ENCODE assay signal across 26 mouse cellular contexts in the genomic region with DNA sequence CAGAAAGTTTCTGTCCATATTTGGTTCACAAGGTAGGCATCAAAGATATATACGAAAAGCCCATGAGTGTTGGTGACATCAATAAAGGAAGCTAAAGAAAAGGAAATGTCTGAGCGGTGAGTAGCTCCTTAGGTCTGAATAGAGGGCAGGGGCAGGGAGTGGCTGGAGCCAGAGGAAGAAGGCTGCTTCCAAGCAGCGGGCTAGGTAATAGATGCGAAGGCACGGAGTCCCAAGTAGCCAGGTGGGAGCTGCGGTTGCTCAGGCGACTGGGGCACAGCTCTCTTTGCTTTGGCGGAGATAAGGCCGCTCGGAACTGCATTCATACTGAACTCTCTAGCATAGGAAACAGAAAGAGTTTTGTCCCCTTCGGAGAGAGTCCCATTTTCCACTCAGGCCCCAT.
DNase-seq lines count a peak whose midpoint lies in the region; ATAC-seq and TF ChIP-seq lines count a peak whose summit lies in the region.
"Had no signal": no experiment of that assay in that cellular context is flagged by ENCODE, and none has a peak within 500 bp of the region (broad histone marks: within the 10 kb centered on the region; RNA-seq: fewer than 3 reads in every experiment).

No protein-coding gene starts in this region.

- peaks cover 3% of the 10 kb centered on the region; the same call in 1 of the 2 replicates for H3K9me3 ChIP-seq in kidney, embryonic 16.5 days (ENCODE audit: low read length)
- no peaks in the 10 kb centered on the region for H3K9me3 ChIP-seq in ES-E14 (ENCODE audit: control insufficient read depth, insufficient read depth, low read depth, low read length)
- no peaks in the 10 kb centered on the region for H3K9me3 ChIP-seq in stomach, embryonic 15.5 days
- H3K9me3 ChIP-seq: embryonic facial prominence, embryonic 13.5 days; forebrain, embryonic 13.5 days; midbrain, embryonic 13.5 days; neural tube, embryonic 12.5 days had no signal

- H3K4me2 ChIP-seq in kidney, embryonic 16.5 days (replicated peaks; ENCODE audit: low read depth, low read length), result no peak overlapping the region
- H3K4me2 ChIP-seq in stomach, embryonic 15.5 days, result peak overlapping the region; percentile 10; the same call in 1 of the 2 replicates
- H3K4me2 ChIP-seq: embryonic facial prominence, embryonic 13.5 days; forebrain, embryonic 13.5 days; heart, embryonic 11.5 days; limb, embryonic 12.5 days; midbrain, embryonic 13.5 days; neural tube, embryonic 12.5 days had no signal

- no peak overlapping the region for H3K9ac ChIP-seq in kidney, embryonic 16.5 days (replicated peaks; ENCODE audit: low read length)
- H3K9ac ChIP-seq in ES-E14 (ENCODE audit: insufficient read depth, low read depth, low read length, poor library complexity, severe bottlenecking), result no peak overlapping the region
- H3K9ac ChIP-seq in stomach, embryonic 15.5 days, result no peak overlapping the region
- H3K9ac ChIP-seq: embryonic facial prominence, embryonic 13.5 days; forebrain, embryonic 13.5 days; limb, embryonic 12.5 days; liver, embryonic 14.5 days; midbrain, embryonic 13.5 days; neural tube, embryonic 12.5 days had no signal

- H3K36me3 ChIP-seq in kidney, embryonic 16.5 days (ENCODE audit: insufficient read depth, low read length), result 0 out of 2 replicates have a peak, but pooled peaks cover 2% of the 10 kb centered on the region
- H3K36me3 ChIP-seq in kidney, adult 2 months (ENCODE audit: control insufficient read depth, insufficient read depth, low read length), result no peaks in the 10 kb centered on the region
- no peaks in the 10 kb centered on the region for H3K36me3 ChIP-seq in ES-E14 (ENCODE audit: control insufficient read depth, insufficient read depth, low read length, poor library complexity, severe bottlenecking)
- no peaks in the 10 kb centered on the region for H3K36me3 ChIP-seq in stomach, embryonic 15.5 days
- H3K36me3 ChIP-seq: embryonic facial prominence, embryonic 13.5 days; hindbrain, embryonic 10.5 days; limb, embryonic 12.5 days; midbrain, embryonic 13.5 days; neural tube, embryonic 12.5 days had no signal

- in situ Hi-C loops in ES-E14 (cut with MboI; ENCODE audit: low sequenced_read_pairs in 2 of 2, unreplicated experiment in 2 of 2), result no loop called here

- peak; percentile 79; the same call in 1 of the 2 replicates for ATAC-seq in kidney, embryonic 16.5 days (ENCODE audit: low FRiP score, low TSS enrichment)
- 0 out of 2 replicates have a peak, but pooled peaks have one; percentile 43 for ATAC-seq in stomach, embryonic 15.5 days (ENCODE audit: insufficient read depth, low FRiP score, low read depth)
- no peak for ATAC-seq in granulocyte monocyte progenitor cell, adult 5-6 weeks (replicated peaks; ENCODE audit: poor library complexity, severe bottlenecking)
- ATAC-seq in megakaryocyte progenitor cell, adult 5-6 weeks (replicated peaks; ENCODE audit: poor library complexity), result no peak
- ATAC-seq: forebrain, embryonic 13.5 days; intestine, postnatal 0 days; midbrain, embryonic 13.5 days had no signal

- 0 out of 2 replicates have a peak, but pooled peaks cover 3% of the 10 kb centered on the region for H3K4me1 ChIP-seq in kidney, embryonic 16.5 days (ENCODE audit: insufficient read depth, low read length)
- H3K4me1 ChIP-seq in kidney, adult 2 months (ENCODE audit: control insufficient read depth, insufficient read depth, low read length), result no peaks in the 10 kb centered on the region
- H3K4me1 ChIP-seq in ES-E14 (ENCODE audit: control insufficient read depth in 2 of 2, insufficient read depth in 2 of 2, low read length in 2 of 2, poor library complexity in 1 of 2), result no peaks in the 10 kb centered on the region
- no peaks in the 10 kb centered on the region for H3K4me1 ChIP-seq in stomach, embryonic 15.5 days
- H3K4me1 ChIP-seq: embryonic facial prominence, embryonic 13.5 days; megakaryocyte, embryonic 14.5 days had no signal

- no peak for TF ChIP-seq CTCF in kidney, adult 2 months (conservative IDR thresholded peaks at IDR 0.05; ENCODE audit: insufficient read depth, insufficient read length, low read depth, low read length)

- no peak overlapping the region for H3K27ac ChIP-seq in kidney, embryonic 16.5 days (ENCODE audit: low read length)
- no peak overlapping the region for H3K27ac ChIP-seq in kidney, adult 2 months (ENCODE audit: insufficient read depth, low read depth, low read length)
- no peak overlapping the region for H3K27ac ChIP-seq in ES-E14 (ENCODE audit: insufficient read depth, low read depth, low read length, poor library complexity, severe bottlenecking)
- H3K27ac ChIP-seq in stomach, embryonic 15.5 days, result no peak overlapping the region
- H3K27ac ChIP-seq: embryonic facial prominence, embryonic 13.5 days; forebrain, embryonic 13.5 days; hindbrain, embryonic 10.5 days; layer of hippocampus, adult 2 months; limb, embryonic 12.5 days; liver, embryonic 14.5 days; midbrain, embryonic 13.5 days; neural tube, embryonic 12.5 days had no signal

- H3K4me3 ChIP-seq in kidney, embryonic 16.5 days (ENCODE audit: low read length), result no peak overlapping the region
- H3K4me3 ChIP-seq in kidney, adult 2 months (ENCODE audit: insufficient read depth, low read depth, low read length), result no peak overlapping the region
- H3K4me3 ChIP-seq in ES-E14 (ENCODE audit: insufficient read depth in 1 of 2, low read depth in 1 of 2, low read length in 2 of 2, poor library complexity in 1 of 2, severe bottlenecking in 1 of 2), result no peak overlapping the region
- no peak overlapping the region for H3K4me3 ChIP-seq in stomach, embryonic 15.5 days (replicated peaks)
- H3K4me3 ChIP-seq: embryonic facial prominence, embryonic 13.5 days; forebrain, embryonic 13.5 days; hindbrain, embryonic 10.5 days; layer of hippocampus, adult 2 months; limb, embryonic 12.5 days; megakaryocyte, embryonic 14.5 days; midbrain, embryonic 13.5 days; neural tube, embryonic 12.5 days had no signal

- 66% methylated on average over 11 of the region's 11 CpGs for WGBS in kidney, embryonic 16.5 days
- 67% methylated on average over 11 of the region's 11 CpGs for WGBS in kidney, adult 2 months
- WGBS in stomach, embryonic 15.5 days, result 56% methylated on average over 11 of the region's 11 CpGs

- no peak for DNase-seq in kidney, adult 2 months
- DNase-seq in ES-CJ7 (ENCODE audit: low read depth, low spot score), result peak; percentile 4
- DNase-seq in ES-E14 (ENCODE audit: low read depth, low spot score), result peak; percentile 4
- DNase-seq: adrenal gland, postnatal 36 days; cerebellum, adult 11-12 months; cerebellum, postnatal 10 days; kidney, postnatal 25 days; layer of hippocampus, postnatal 36 days; lung, postnatal 14 days; right cerebral cortex, postnatal 14 days; thymus, postnatal 14 days had no signal

- H3K27me3 ChIP-seq in kidney, embryonic 16.5 days (ENCODE audit: insufficient read depth, low read length), result no peaks in the 10 kb centered on the region
- H3K27me3 ChIP-seq in kidney, adult 2 months (replicated peaks; ENCODE audit: control insufficient read depth, insufficient read depth, low read length), result no peaks in the 10 kb centered on the region
- no peaks in the 10 kb centered on the region for H3K27me3 ChIP-seq in stomach, embryonic 15.5 days (replicated peaks)
- H3K27me3 ChIP-seq: embryonic facial prominence, embryonic 13.5 days; forebrain, embryonic 13.5 days; limb, embryonic 12.5 days; megakaryocyte, embryonic 14.5 days; midbrain, embryonic 13.5 days; neural tube, embryonic 12.5 days had no signal

- TF ChIP-seq POLR2A in kidney, adult 2 months (IDR thresholded peaks at IDR 0.05; ENCODE audit: low read depth, low read length), result no peak

TF ChIP-seq in ES-E14, 5 proteins besides CTCF, POLR2A, EP300 and RAD21:
- TF ChIP-seq ZC3H11A (IDR thresholded peaks at IDR 0.05; ENCODE audit: borderline replicate concordance, low read depth, low read length), result no peak

Comparison
In these comparisons a context has a peak if more than half of its experiments do, and no peak if none do; other contexts are left out.
1. ATAC-seq: peak in kidney, embryonic 16.5 days (single experiment) and stomach, embryonic 15.5 days (single experiment); none in granulocyte monocyte progenitor cell, adult 5-6 weeks (single experiment) and megakaryocyte progenitor cell, adult 5-6 weeks (single experiment).